Comparison of ENCODE assay signal across 19 mouse cellular contexts in genomic region chr16:28601723-28602122, GRCm38 (mm10).
DNase-seq lines count a peak whose midpoint lies in the region; TF ChIP-seq lines count a peak whose summit lies in the region.
"Had no signal": no experiment of that assay in that cellular context is flagged by ENCODE, and none has a peak within 500 bp of the region (broad histone marks: within the 10 kb centered on the region; RNA-seq: fewer than 3 reads in every experiment).

No protein-coding gene starts in this region.

- no peak overlapping the region for H3K27ac ChIP-seq in kidney, adult 2 months (ENCODE audit: insufficient read depth, low read depth, low read length)
- H3K27ac ChIP-seq: embryonic facial prominence, embryonic 13.5 days; forebrain, embryonic 13.5 days; heart, adult 2 months; hindbrain, embryonic 10.5 days; hindbrain, embryonic 14.5 days; intestine, embryonic 15.5 days; kidney, embryonic 15.5 days had no signal

- H3K4me3 ChIP-seq in kidney, adult 2 months (ENCODE audit: insufficient read depth, low read depth, low read length): no peak overlapping the region
- H3K4me3 ChIP-seq: embryonic facial prominence, embryonic 13.5 days; forebrain, embryonic 13.5 days; heart, adult 2 months; heart, embryonic 12.5 days; hindbrain, embryonic 10.5 days; intestine, embryonic 15.5 days; kidney, embryonic 15.5 days had no signal

- no peaks in the 10 kb centered on the region for H3K4me1 ChIP-seq in kidney, adult 2 months (ENCODE audit: control insufficient read depth, insufficient read depth, low read length)
- H3K4me1 ChIP-seq: embryonic facial prominence, embryonic 13.5 days; forebrain, embryonic 13.5 days; heart, embryonic 12.5 days; hindbrain, embryonic 10.5 days; intestine, embryonic 15.5 days; kidney, embryonic 15.5 days had no signal

- no peaks in the 10 kb centered on the region for H3K36me3 ChIP-seq in kidney, adult 2 months (ENCODE audit: control insufficient read depth, insufficient read depth, low read length)
- H3K36me3 ChIP-seq: embryonic facial prominence, embryonic 13.5 days; heart, embryonic 12.5 days; hindbrain, embryonic 10.5 days; intestine, embryonic 15.5 days; kidney, embryonic 15.5 days had no signal

- whole genome bisulfite sequencing in kidney, adult 2 months: 76% methylated on average over 4 of the region's 4 CpGs

- peak; percentile 94 for DNase-seq in brain, adult 2 months (ENCODE audit: low read depth, low spot score)
- DNase-seq in cerebellum, adult 11 months: peak; percentile 60
- DNase-seq in cerebellum, adult 8-10 months: peak; percentile 67
- peak; percentile 26 to 49 for DNase-seq in cerebellum, postnatal 14 days
- DNase-seq in kidney, adult 2 months: no peak
- DNase-seq in kidney, postnatal 36 days: no peak
- DNase-seq in adrenal gland, adult 18-20 months (ENCODE audit: low spot score in 2 of 2): no peak
- DNase-seq: adrenal gland, adult 8-10 months; forebrain, postnatal 0 days; gastrocnemius, postnatal 36 days; heart, adult 2 months; kidney, adult 18-20 months had no signal

- TF ChIP-seq POLR2A in kidney, adult 2 months (IDR thresholded peaks at IDR 0.05; ENCODE audit: low read depth, low read length): no peak

- no peak for TF ChIP-seq CTCF in kidney, adult 2 months (conservative IDR thresholded peaks at IDR 0.05; ENCODE audit: insufficient read depth, insufficient read length, low read depth, low read length)

- no peaks in the 10 kb centered on the region for H3K27me3 ChIP-seq in kidney, adult 2 months (replicated peaks; ENCODE audit: control insufficient read depth, insufficient read depth, low read length)
- H3K27me3 ChIP-seq: embryonic facial prominence, embryonic 13.5 days; forebrain, embryonic 13.5 days; heart, embryonic 12.5 days; intestine, embryonic 15.5 days; kidney, embryonic 15.5 days had no signal

Comparison
In these comparisons a context has a peak if more than half of its experiments do, and no peak if none do; other contexts are left out.
1. DNase-seq: peak in brain, adult 2 months (single experiment), cerebellum, adult 11 months (single experiment), cerebellum, adult 8-10 months (single experiment) and cerebellum, postnatal 14 days (2 of 2); none in kidney, adult 2 months (single experiment), kidney, postnatal 36 days (0 of 2) and adrenal gland, adult 18-20 months (0 of 2).